Mouse (Mus musculus) v-Abl transformed pro-B cells (cell line): ENCODE measurements around the gene 2610001J05Rik.

Source experiments
- in situ Hi-C, 2 experiments: fragments of 400-800 bp; cut with MboI; formaldehyde crosslinking; loops; one replicate each; pipeline ENCODE4 v1.15.1; 2025; ENCODE audit not compliant: unreplicated experiment in 2 of 2

2610001J05Rik gene

DNA sequence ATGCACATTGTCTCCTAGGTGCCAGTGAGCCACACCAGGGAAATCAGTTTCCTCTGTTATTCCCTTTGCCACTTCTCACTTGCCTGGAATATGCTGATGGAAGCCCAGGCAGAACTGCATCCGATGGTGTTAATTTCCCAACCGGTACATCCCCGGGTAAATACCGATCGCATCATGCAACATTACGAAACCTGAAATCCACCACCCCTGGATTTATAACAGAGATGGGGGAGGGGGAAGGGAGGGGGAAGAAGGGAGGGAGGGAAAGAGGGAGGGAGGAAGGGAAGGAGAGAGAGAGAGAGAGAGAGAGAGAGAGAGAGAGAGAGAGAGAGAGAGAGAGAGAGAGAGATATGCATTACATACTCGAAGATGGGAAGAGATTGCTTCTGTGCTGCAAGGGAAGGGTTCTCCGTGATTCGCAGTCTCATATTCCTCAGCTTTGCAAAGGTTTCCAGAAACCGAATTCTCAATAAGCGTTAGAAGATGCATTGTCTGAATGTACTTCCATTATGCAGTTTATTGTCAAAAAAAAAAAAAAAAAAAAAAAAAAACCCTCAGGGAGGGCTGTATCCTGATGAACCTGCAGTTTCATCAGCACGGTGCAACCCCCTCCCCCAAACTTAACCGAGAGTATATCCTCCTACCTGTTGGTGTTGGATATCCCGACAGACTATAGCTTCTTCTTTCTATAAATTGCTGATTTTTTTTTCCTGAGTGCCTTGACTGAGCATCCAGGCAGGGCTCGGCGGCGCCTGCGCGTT lies 33.2 kb downstream of the 2610001J05Rik start:
- in situ Hi-C loops = no loop called here

DNA sequence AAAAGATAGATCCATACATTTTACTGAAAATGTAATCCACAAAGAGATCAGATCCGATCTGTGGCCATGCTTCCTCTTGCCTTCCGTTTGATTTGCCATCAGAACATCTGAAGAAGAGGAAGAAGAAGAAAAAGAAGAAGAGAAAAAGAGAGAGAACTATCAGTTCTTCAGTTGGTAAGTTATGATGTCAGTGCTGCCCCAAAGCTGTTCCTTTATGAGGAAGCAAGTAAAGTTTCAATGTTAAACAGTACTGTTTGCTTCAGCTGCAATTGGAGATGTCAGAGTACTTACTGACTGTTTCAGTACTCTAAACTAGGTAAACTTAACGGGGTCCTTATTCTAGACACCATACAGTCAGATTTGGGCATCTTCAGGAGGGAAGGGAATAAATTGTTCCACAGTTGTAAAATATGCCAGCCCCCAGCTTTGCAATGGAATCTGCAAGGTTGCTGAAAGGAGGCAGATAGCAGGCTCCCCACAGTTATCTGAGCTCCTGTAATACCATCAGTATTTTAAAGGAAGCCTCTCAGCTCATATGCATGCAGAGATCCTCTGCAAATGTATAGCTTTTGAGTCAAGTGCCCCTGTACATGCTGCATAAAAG lies 34.2 kb downstream of the 2610001J05Rik start:
- in situ Hi-C loops = no loop called here

DNA sequence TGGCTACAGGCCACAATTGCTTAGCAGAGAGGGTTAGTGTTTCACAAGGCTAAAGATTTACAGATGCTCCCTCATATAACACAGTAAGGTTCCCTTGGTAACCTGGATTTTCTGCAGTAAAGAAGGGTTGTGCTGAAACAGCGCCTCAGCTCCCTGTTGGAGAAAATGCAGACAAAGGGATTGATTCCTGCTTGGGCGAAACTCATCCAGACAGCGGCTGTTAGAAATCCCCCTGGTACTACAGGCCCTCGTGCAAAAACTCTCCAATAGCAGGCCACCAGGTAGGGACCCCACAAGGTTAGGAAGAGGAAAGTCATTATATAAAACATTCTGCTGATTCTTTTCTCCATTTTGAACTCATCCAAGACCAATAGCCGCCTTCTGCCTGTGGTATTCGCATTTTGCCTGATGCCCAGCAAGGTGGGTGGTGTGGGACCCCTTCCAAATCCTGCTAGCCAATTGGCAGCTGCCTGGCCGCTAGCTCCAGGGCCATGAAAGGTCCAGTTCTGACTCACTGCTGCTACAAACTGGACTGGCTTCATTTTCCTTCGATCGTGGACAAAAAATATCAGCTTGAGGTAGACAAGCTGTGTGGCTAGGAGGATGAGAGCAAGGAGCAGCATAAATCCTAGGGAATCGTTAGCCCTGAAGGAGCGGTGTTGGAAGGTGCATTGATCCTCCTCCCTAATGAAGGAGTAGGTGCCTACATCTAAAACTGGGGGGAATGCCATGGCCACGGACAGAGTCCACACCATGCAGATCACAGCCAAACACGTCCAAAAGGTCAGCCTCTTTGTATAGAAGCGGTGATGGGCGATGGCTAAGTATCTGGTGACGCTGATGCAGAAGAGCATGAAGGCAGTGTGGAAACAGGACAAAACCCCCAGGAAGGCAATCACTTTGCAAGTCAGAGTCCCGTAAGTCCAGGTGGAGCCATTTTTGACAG lies 35.3 kb downstream of the 2610001J05Rik start:
- in situ Hi-C loops = no loop called here

DNA sequence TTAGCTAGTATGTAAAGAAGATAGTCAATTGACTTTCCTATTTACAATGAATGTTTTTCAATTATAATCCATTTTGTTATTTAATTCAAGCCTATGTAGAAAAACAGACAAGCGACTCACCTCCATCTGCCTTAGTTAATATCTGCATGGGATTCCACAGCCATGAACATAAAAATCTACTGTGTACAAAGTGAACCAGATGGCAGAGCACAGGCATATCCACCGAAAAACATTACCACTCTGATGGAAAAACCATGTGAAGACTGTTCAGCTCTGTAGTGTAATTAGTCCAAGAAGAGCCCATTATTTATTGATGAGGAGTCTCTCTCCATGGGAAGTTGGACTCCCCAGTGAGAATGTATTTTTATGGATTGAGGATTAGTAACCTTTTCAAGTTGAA lies 38.5 kb downstream of the 2610001J05Rik start:
- in situ Hi-C loops = no loop called here

DNA sequence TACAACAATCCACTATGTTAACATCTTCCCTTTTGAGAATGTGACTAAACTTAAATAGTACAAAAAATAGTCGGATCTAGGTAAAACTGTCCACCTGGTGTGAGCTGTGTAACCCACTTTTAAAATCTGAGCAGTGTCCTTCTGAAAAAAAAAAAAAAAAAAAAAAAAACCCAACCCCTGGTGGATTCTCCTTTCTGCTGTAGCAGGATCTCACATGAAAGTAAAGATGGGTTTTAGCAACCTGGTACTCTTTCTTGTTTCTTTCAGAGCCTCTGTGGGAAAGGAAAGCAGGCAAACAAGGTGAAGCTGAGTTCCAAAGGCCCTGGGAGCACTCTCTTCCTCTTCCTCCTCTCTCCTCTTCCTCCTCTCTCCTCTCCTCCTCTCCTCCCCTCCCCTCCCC lies 42.4 kb downstream of the 2610001J05Rik start:
- in situ Hi-C loops = no loop called here
